Mouse (Mus musculus) cerebellum, adult 2 months (tissue): ENCODE measurements at regions not wholly inside any gene's neighbourhood (a gene's known extent, or its start where the extent isn't known, plus 50 kb on each side); places are given as distances from the start of the nearest gene placed in this dataset.

Experiments
- DNase-seq, 2 experiments: peaks; one replicate each; pipeline ENCODE4 v3.0.0; 2021
- H3K27ac ChIP-seq: fragments of 200-500 bp; 2 replicates; pipeline ENCODE4 v1.5.1; 2012; ENCODE audit warnings: low read length, control low read depth, inconsistent platforms; ENCODE audit not compliant: insufficient read depth
- H3K27me3 ChIP-seq: fragments of 200-500 bp; 2 replicates; pipeline ENCODE4 v1.6.1; 2012; ENCODE audit warnings: inconsistent platforms, mild to moderate bottlenecking, low read length, moderate library complexity; ENCODE audit not compliant: control insufficient read depth, insufficient read depth
- H3K4me1 ChIP-seq: fragments of 200-500 bp; 2 replicates; pipeline ENCODE4 v1.6.1; 2011; ENCODE audit warnings: low read length; ENCODE audit not compliant: control insufficient read depth, insufficient read depth
- H3K4me3 ChIP-seq: fragments of 200-500 bp; replicated peaks from 2 replicates; pipeline ENCODE3; 2011; ENCODE audit warnings: mild to moderate bottlenecking, low read depth, low read length, control low read depth; ENCODE audit not compliant: insufficient read depth
- CTCF ChIP-seq: fragments of 200-500 bp; IDR thresholded peaks from 2 replicates; pipeline ENCODE4 v1.5.1; 2011; ENCODE audit warnings: low read depth, mild to moderate bottlenecking, control low read depth, low read length, moderate library complexity, borderline replicate concordance; ENCODE audit not compliant: insufficient read depth
- POLR2A ChIP-seq: fragments of 200-500 bp; IDR thresholded peaks from 2 replicates; pipeline ENCODE4 v1.6.1; 2011; ENCODE audit warnings: low read length, control low read depth, borderline replicate concordance; ENCODE audit not compliant: insufficient read depth
- WGBS: fragments of 180-500 bp; shearing (Covaris S2); methylation state at CpG from one replicate; pipeline ENCODE4 v1.1.7; 2018; 5-methylcytosine and 5-hydroxymethylcytosine counted together

GRCm38 (mm10) chr7:70703784-70704183 lies 337.2 kb upstream of the Nr2f2 start:
- no peak overlapping the region for H3K27ac ChIP-seq
- no peak for DNase-seq
- H3K4me3 ChIP-seq: no peak overlapping the region
- H3K4me1 ChIP-seq: no peaks in the 10 kb centered on the region
- H3K27me3 ChIP-seq: no peaks in the 10 kb centered on the region
- TF ChIP-seq POLR2A: no peak
- WGBS: 96% methylated on average over 1 of the region's 1 CpGs

- 59% methylated on average over 4 of the region's 4 CpGs for WGBS
Observed at GRCm38 (mm10) chr7:70700461-70700860, 333.9 kb upstream of the Nr2f2 start.

GRCm38 (mm10) chr7:70699391-70699790 lies 332.9 kb upstream of the Nr2f2 start:
- TF ChIP-seq POLR2A (no peak), CTCF (no peak)
- WGBS: 69% methylated on average over 2 of the region's 2 CpGs
- DNase-seq: no peak
- H3K27me3 ChIP-seq: no peaks in the 10 kb centered on the region
- H3K4me1 ChIP-seq: no peaks in the 10 kb centered on the region
- no peak overlapping the region for H3K27ac ChIP-seq
- H3K4me3 ChIP-seq: no peak overlapping the region

More at GRCm38 (mm10) chr7:70700461-70700860, 333.9 kb upstream of the Nr2f2 start:
- Histone ChIP-seq H3K4me1 (no peaks in the 10 kb centered on the region), H3K4me3 (no peak overlapping the region), H3K27ac (no peak overlapping the region), H3K27me3 (no peaks in the 10 kb centered on the region)
- TF ChIP-seq POLR2A (no peak), CTCF (no peak)
- no peak for DNase-seq

GRCm38 (mm10) chr7:70698986-70699385 lies 332.5 kb upstream of the Nr2f2 start:
- H3K27ac ChIP-seq: no peak overlapping the region
- TF ChIP-seq POLR2A (no peak), CTCF (no peak)
- 87% methylated on average over 2 of the region's 2 CpGs for WGBS
- DNase-seq: no peak
- no peaks in the 10 kb centered on the region for H3K4me1 ChIP-seq
- H3K4me3 ChIP-seq: no peak overlapping the region
- no peaks in the 10 kb centered on the region for H3K27me3 ChIP-seq

- Histone ChIP-seq H3K4me3 (no peak overlapping the region), H3K4me1 (no peaks in the 10 kb centered on the region), H3K27ac (no peak overlapping the region), H3K27me3 (no peaks in the 10 kb centered on the region)
- no peak for DNase-seq
- 75% methylated on average over 4 of the region's 4 CpGs for WGBS
- TF ChIP-seq CTCF: no peak
- no peak for TF ChIP-seq POLR2A
Observed at GRCm38 (mm10) chr7:70692160-70692559, 325.6 kb upstream of the Nr2f2 start.

- TF ChIP-seq CTCF (no peak), POLR2A (no peak)
- no peak for DNase-seq
- Histone ChIP-seq H3K27me3 (no peaks in the 10 kb centered on the region), H3K4me1 (no peaks in the 10 kb centered on the region), H3K4me3 (no peak overlapping the region), H3K27ac (no peak overlapping the region)
- 96% methylated on average over 7 of the region's 7 CpGs for WGBS
Observed at GRCm38 (mm10) chr7:70690845-70691244, 324.3 kb upstream of the Nr2f2 start.

GRCm38 (mm10) chr7:70669065-70669464 lies 302.5 kb upstream of the Nr2f2 start:
- WGBS: 93% methylated on average over 2 of the region's 2 CpGs
- DNase-seq: no peak
- H3K4me1 ChIP-seq: no peaks in the 10 kb centered on the region
- no peak for TF ChIP-seq CTCF
- no peaks in the 10 kb centered on the region for H3K27me3 ChIP-seq
- no peak overlapping the region for H3K27ac ChIP-seq
- H3K4me3 ChIP-seq: no peak overlapping the region

- Histone ChIP-seq H3K27me3 (no peaks in the 10 kb centered on the region), H3K4me3 (no peak overlapping the region), H3K4me1 (no peaks in the 10 kb centered on the region), H3K27ac (no peak overlapping the region)
- TF ChIP-seq POLR2A (no peak), CTCF (no peak)
- 30% methylated on average over 5 of the region's 5 CpGs for WGBS
- DNase-seq: peak in 1 of 2 experiments; percentile 4
Observed at GRCm38 (mm10) chr7:70660162-70660561, 293.6 kb upstream of the Nr2f2 start.
